Mouse (Mus musculus) ES-E14 (cell line): ENCODE measurements around the gene Noc3l.

ENCODE experiments used
- CHD2 ChIP-seq: IDR thresholded peaks from 2 replicates; pipeline ENCODE4 v1.6.1; 2014; ENCODE audit warnings: mild to moderate bottlenecking, low read depth, low read length, inconsistent platforms
- HCFC1 ChIP-seq: IDR thresholded peaks from 2 replicates; pipeline ENCODE4 v1.6.1; 2012; ENCODE audit warnings: low read length, inconsistent platforms, borderline replicate concordance; ENCODE audit not compliant: insufficient read depth
- MAFK ChIP-seq: IDR thresholded peaks from 2 replicates; pipeline ENCODE4 v1.6.1; 2014; ENCODE audit warnings: mild to moderate bottlenecking, low read depth, low read length, inconsistent platforms; ENCODE audit not compliant: insufficient read depth
- ZC3H11A ChIP-seq: IDR thresholded peaks from 2 replicates; pipeline ENCODE4 v1.6.1; 2012; ENCODE audit warnings: low read depth, mild to moderate bottlenecking, inconsistent platforms, low read length, borderline replicate concordance

DNA sequence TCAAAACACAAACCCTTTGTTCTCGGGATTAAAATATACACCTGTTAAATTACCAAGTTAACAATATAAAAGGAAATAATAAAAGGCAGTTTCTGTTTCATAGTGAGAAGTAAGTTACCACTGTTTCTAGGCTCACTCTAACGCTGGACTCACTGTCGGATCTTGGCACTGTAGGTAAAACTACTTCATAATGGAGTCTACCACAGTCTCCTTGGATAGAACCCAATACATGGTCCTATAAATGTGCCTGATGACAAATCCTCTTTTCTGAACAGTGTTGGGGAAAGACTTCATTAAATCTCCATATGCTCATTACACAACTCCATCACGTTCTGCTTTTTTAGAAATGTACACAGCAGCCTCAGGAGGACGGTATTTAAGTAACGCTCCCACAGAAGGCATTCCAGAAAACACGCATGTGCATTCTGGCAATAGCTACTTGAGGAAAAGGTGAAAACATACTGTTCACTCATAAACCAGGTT lies 25.4 kb downstream of the Noc3l start:
- TF ChIP-seq CHD2 (no peak), ZC3H11A (no peak), HCFC1 (no peak), MAFK (no peak)
